ENCODE assay signal across 12 mouse cellular contexts in genomic region chr11:63525956-63526355, GRCm38 (mm10).
"Had no signal": no experiment of that assay in that cellular context is flagged by ENCODE, and none has a peak within 500 bp of the region (broad histone marks: within the 10 kb centered on the region; RNA-seq: fewer than 3 reads in every experiment).

No protein-coding gene starts in this region.

- H3K27ac ChIP-seq: liver, embryonic 12.5 days; liver, embryonic 14.5 days; midbrain, embryonic 12.5 days; neural tube, embryonic 12.5 days; stomach, embryonic 15.5 days; stomach, postnatal 0 days had no signal

- DNase-seq: thymus, adult 2 months; thymus, postnatal 25 days; thymus, postnatal 4 days had no signal

- H3K4me3 ChIP-seq: liver, embryonic 12.5 days; megakaryocyte, embryonic 14.5 days; midbrain, embryonic 12.5 days; neural tube, embryonic 12.5 days; stomach, embryonic 15.5 days had no signal

- H3K9me3 ChIP-seq: liver, embryonic 12.5 days; midbrain, embryonic 12.5 days; neural tube, embryonic 12.5 days; stomach, embryonic 15.5 days had no signal

- H3K27me3 ChIP-seq: liver, embryonic 12.5 days; megakaryocyte, embryonic 14.5 days; neural tube, embryonic 12.5 days; stomach, embryonic 15.5 days had no signal

- H3K4me2 ChIP-seq: liver, embryonic 12.5 days; lung, embryonic 14.5 days; midbrain, embryonic 12.5 days; neural tube, embryonic 12.5 days; stomach, embryonic 15.5 days had no signal

- H3K4me1 ChIP-seq: liver, embryonic 12.5 days; megakaryocyte, embryonic 14.5 days; neural tube, embryonic 12.5 days had no signal

- H3K36me3 ChIP-seq: liver, embryonic 12.5 days; midbrain, embryonic 12.5 days; neural tube, embryonic 12.5 days; stomach, embryonic 15.5 days had no signal

- H3K9ac ChIP-seq: liver, embryonic 12.5 days; liver, embryonic 14.5 days; lung, embryonic 14.5 days; midbrain, embryonic 12.5 days; neural tube, embryonic 12.5 days; stomach, embryonic 15.5 days had no signal

- ATAC-seq: liver, embryonic 12.5 days; lung, postnatal 0 days had no signal
